Mouse (Mus musculus): ENCODE measurements around the gene Cebpg. TPM values are rescaled to one million over a fixed set of nuclear protein-coding genes. Genes with fewer than 3 reads are reported as not detected.

Cebpg gene
- total and polyA plus RNA-seq, 3 experiments: 26.9 to 63.1 (median 33.9) TPM

DNA sequence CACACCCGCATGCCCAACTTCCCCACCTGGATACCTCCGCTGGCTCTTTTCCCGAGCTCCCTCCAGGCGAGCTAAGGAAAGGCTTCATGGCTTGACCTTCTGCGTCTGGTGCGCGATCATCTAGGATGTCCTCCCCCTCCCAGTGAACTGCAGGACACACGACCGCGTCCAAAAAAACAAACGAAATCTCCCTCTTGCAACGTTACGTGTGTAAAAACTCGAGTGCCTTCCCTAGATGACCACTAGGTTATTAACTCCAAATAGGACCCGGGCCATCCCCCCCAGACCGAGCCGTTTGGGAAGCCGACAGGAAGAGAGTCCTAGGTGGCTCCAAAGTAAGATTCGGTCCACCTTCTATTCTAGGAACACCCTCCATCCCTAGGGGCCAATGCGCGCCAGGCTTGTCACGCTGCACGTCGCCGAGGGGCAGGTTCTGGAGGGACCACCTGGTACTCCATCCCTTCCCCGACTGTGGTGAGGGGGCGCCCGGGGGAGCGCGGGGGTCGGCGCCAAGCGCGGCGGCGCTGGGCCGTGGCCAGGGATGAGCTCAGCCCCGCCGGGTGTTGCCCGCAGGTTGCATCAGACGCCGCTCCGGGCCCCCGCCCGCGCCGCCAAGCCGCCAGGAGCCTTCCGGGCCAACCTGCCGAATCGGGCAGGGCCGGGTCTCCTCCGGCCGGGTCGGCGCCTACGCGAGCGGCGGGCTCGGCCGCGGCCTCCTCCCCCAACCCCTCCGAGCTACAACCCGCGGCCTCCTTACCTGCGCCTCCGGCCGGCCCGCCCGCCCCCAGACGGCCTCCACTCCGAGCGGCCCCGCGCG is 546 bp downstream of the Cebpg start:
- Histone ChIP-seq H3K9me3 (replicated peaks) (no peaks in the 10 kb centered on the region), H3K36me3 (replicated peaks) (peaks cover 25% of the 10 kb centered on the region), H3K27me3 (ENCODE audit: insufficient read depth, low read length) (no peaks in the 10 kb centered on the region), H3K4me3 (ENCODE audit: low read depth, low read length) (peak overlapping the region; percentile 94), H3K4me1 (ENCODE audit: insufficient read depth, low read depth, low read length) (peaks cover 27% of the 10 kb centered on the region)
- no peak for ATAC-seq (ENCODE audit: extremely low read depth, insufficient number of reproducible peaks, low FRiP score, poor library complexity, severe bottlenecking)
- DNase-seq (ENCODE audit: low spot score): peak; percentile 62
- TF ChIP-seq TAL1 (conservative IDR thresholded peaks at IDR 0.05; ENCODE audit: low read depth, low read length): no peak
- TF ChIP-seq GATA1 (IDR thresholded peaks at IDR 0.05; ENCODE audit: borderline replicate concordance, low read length): no peak
- no peak for TF ChIP-seq GATA2 (IDR thresholded peaks at IDR 0.05; ENCODE audit: borderline replicate concordance, low read depth, low read length)

- TF ChIP-seq GATA1 (IDR thresholded peaks at IDR 0.05; ENCODE audit: borderline replicate concordance, low read length) (no peak), TAL1 (conservative IDR thresholded peaks at IDR 0.05; ENCODE audit: low read depth, low read length) (no peak), CTCF (IDR thresholded peaks at IDR 0.05; ENCODE audit: low read depth, low read length) (no peak), GATA2 (IDR thresholded peaks at IDR 0.05; ENCODE audit: borderline replicate concordance, low read depth, low read length) (no peak), POLR2AphosphoS5 (IDR thresholded peaks at IDR 0.05; ENCODE audit: insufficient replicate concordance, low read depth, low read length) (no peak)
- Histone ChIP-seq H3K27me3 (ENCODE audit: insufficient read depth, low read length) (no peaks in the 10 kb centered on the region), H3K9me3 (replicated peaks) (no peaks in the 10 kb centered on the region), H3K4me1 (ENCODE audit: insufficient read depth, low read depth, low read length) (peaks cover 32% of the 10 kb centered on the region), H3K36me3 (replicated peaks) (peaks cover 32% of the 10 kb centered on the region), H3K4me3 (ENCODE audit: low read depth, low read length) (peak overlapping the region; percentile 94)
- DNase-seq (ENCODE audit: low spot score) (no peak), ATAC-seq (ENCODE audit: extremely low read depth, insufficient number of reproducible peaks, low FRiP score, poor library complexity, severe bottlenecking) (no peak)
Observed at GRCm38 (mm10) chr7:35054977-35055618, 1.3 kb downstream of the Cebpg start.

DNA sequence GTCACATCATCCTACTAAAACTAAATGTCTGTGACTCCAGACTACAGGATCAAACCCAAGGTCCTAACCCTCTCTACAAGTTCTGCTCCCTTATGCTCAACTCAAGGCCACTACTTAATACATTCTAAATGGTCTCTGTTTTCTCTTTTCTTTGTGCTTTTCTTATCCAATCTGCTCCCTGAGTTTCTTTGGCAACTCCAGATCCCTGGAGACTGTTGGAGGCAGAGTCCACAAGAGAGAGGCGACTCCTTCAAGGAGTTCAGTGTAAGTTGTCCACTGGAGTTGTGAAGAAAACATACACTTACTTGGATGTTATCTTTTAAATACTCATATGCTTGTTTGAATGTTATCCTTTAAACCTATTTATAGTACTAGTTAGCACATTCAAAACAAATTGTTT is 2.1 kb downstream of the Cebpg start:
- TF ChIP-seq POLR2AphosphoS5 (IDR thresholded peaks at IDR 0.05; ENCODE audit: insufficient replicate concordance, low read depth, low read length) (no peak), TAL1 (conservative IDR thresholded peaks at IDR 0.05; ENCODE audit: low read depth, low read length) (no peak), GATA1 (IDR thresholded peaks at IDR 0.05; ENCODE audit: borderline replicate concordance, low read length) (no peak), GATA2 (IDR thresholded peaks at IDR 0.05; ENCODE audit: borderline replicate concordance, low read depth, low read length) (no peak), CTCF (IDR thresholded peaks at IDR 0.05; ENCODE audit: low read depth, low read length) (no peak)
- DNase-seq (ENCODE audit: low spot score): no peak
- Histone ChIP-seq H3K27me3 (ENCODE audit: insufficient read depth, low read length) (no peaks in the 10 kb centered on the region), H3K4me3 (ENCODE audit: low read depth, low read length) (no peak overlapping the region), H3K4me1 (ENCODE audit: insufficient read depth, low read depth, low read length) (peaks cover 33% of the 10 kb centered on the region), H3K36me3 (replicated peaks) (peaks cover 37% of the 10 kb centered on the region), H3K9me3 (replicated peaks) (no peaks in the 10 kb centered on the region)
- no peak for ATAC-seq (ENCODE audit: extremely low read depth, insufficient number of reproducible peaks, low FRiP score, poor library complexity, severe bottlenecking)

DNA sequence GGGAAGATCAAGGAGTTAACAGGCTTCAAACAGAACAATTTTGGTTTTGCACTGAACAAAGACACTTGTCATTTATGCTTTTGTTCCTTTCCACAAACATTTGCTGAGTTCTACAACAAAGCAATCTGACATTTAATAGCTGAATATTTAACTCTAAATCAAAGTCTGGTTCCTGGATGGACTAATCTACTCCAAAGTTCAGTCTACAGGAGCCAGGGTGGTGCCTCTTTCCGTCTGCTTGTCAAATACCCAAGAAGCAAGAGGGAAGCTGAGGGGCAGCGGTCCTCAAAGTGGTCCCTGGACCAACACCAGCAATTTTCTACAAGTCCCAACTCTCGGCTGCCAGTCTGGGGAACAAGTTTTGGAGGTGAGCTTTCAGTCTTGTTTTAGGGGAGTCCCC is 3.2 kb downstream of the Cebpg start:
- H3K9me3 ChIP-seq (replicated peaks): no peaks in the 10 kb centered on the region
- H3K4me3 ChIP-seq (ENCODE audit: low read depth, low read length): no peak overlapping the region
- no peaks in the 10 kb centered on the region for H3K27me3 ChIP-seq (ENCODE audit: insufficient read depth, low read length)
- no peak for TF ChIP-seq CTCF (IDR thresholded peaks at IDR 0.05; ENCODE audit: low read depth, low read length)
- TF ChIP-seq GATA1 (IDR thresholded peaks at IDR 0.05; ENCODE audit: borderline replicate concordance, low read length): no peak
- ATAC-seq (ENCODE audit: extremely low read depth, insufficient number of reproducible peaks, low FRiP score, poor library complexity, severe bottlenecking): no peak
- no peak for DNase-seq (ENCODE audit: low spot score)
- H3K4me1 ChIP-seq (ENCODE audit: insufficient read depth, low read depth, low read length): peaks cover 37% of the 10 kb centered on the region
- peaks cover 46% of the 10 kb centered on the region for H3K36me3 ChIP-seq (replicated peaks)

DNA sequence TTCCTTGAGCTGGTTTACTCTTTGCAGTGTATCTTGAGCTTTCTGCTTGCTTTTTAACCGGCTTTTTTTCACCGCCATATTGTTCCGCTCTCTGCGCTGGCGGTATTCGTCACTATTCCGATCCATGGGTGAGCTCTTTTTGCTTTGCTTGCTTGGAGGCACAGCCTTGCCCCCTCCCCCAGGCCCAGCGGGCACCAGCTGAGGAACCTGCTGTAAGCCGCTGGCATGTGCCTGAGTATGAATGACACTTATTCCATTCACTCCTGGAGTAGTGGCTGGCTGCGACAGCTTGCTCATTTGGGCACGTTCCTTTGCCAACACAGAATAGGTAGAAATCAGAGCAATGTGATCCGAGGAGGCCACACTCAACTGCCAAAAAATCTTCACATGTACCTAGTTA is 5.8 kb downstream of the Cebpg start:
- DNase-seq (ENCODE audit: low spot score) (no peak), ATAC-seq (ENCODE audit: extremely low read depth, insufficient number of reproducible peaks, low FRiP score, poor library complexity, severe bottlenecking) (no peak)
- peaks cover 39% of the 10 kb centered on the region for H3K4me1 ChIP-seq (ENCODE audit: insufficient read depth, low read depth, low read length)

DNA sequence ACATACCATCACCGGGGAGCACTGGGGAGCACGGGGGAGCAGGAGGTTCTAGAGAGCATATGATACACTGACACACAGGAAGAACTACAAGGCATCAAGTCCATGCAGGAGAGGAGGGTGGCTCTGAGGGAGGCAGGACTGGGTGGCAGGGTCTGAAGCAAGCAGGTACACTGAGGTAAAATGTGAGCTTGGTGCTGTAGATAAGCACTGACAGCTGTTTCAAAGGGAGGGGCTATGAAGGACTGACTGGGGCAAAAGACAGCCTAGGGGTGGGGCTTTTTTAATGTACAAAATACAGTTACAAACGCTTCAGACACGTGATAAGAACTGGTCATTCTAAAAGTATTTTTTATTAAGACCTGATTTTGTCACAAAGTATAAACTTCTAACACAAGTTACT is 10.3 kb downstream of the Cebpg start:
- TF ChIP-seq CTCF (IDR thresholded peaks at IDR 0.05; ENCODE audit: low read depth, low read length) (no peak), POLR2AphosphoS5 (IDR thresholded peaks at IDR 0.05; ENCODE audit: insufficient replicate concordance, low read depth, low read length) (no peak), GATA2 (IDR thresholded peaks at IDR 0.05; ENCODE audit: borderline replicate concordance, low read depth, low read length) (no peak), GATA1 (IDR thresholded peaks at IDR 0.05; ENCODE audit: borderline replicate concordance, low read length) (no peak), TAL1 (conservative IDR thresholded peaks at IDR 0.05; ENCODE audit: low read depth, low read length) (no peak)
- H3K4me1 ChIP-seq (ENCODE audit: insufficient read depth, low read depth, low read length): peaks cover 32% of the 10 kb centered on the region

More for the DNA sequence above, 5.8 kb downstream of the Cebpg start:
- Histone ChIP-seq H3K36me3 (replicated peaks) (peaks cover 72% of the 10 kb centered on the region), H3K27me3 (ENCODE audit: insufficient read depth, low read length) (no peaks in the 10 kb centered on the region), H3K9me3 (replicated peaks) (no peaks in the 10 kb centered on the region), H3K4me3 (ENCODE audit: low read depth, low read length) (no peak overlapping the region)
- TF ChIP-seq GATA2 (IDR thresholded peaks at IDR 0.05; ENCODE audit: borderline replicate concordance, low read depth, low read length) (no peak), CTCF (IDR thresholded peaks at IDR 0.05; ENCODE audit: low read depth, low read length) (no peak), GATA1 (IDR thresholded peaks at IDR 0.05; ENCODE audit: borderline replicate concordance, low read length) (no peak)

More for the DNA sequence above, 10.3 kb downstream of the Cebpg start:
- Histone ChIP-seq H3K36me3 (replicated peaks) (peaks cover 94% of the 10 kb centered on the region), H3K4me3 (ENCODE audit: low read depth, low read length) (no peak overlapping the region), H3K27me3 (ENCODE audit: insufficient read depth, low read length) (no peaks in the 10 kb centered on the region), H3K9me3 (replicated peaks) (no peaks in the 10 kb centered on the region)
- ATAC-seq (ENCODE audit: extremely low read depth, insufficient number of reproducible peaks, low FRiP score, poor library complexity, severe bottlenecking) (peak; percentile 66), DNase-seq (ENCODE audit: low spot score) (no peak)

Data from G1E (cell line).